Mouse (Mus musculus) CH12.LX (cell line): Measurements from ENCODE around the gene Morn5. TPM values are rescaled to one million over a fixed set of nuclear protein-coding genes. Genes with fewer than 3 reads are reported as not detected.

Experiments
- DNase-seq: peaks from one replicate; pipeline ENCODE4 v3.0.0-alpha.2; 2013; ENCODE audit errors: extremely low read depth
- H3K27ac ChIP-seq: 2 replicates; pipeline ENCODE4 v1.5.1; 2012; ENCODE audit warnings: low read depth, mild to moderate bottlenecking, control low read depth, moderate library complexity; ENCODE audit not compliant: insufficient read depth
- H3K27me3 ChIP-seq: replicated peaks from 2 replicates; pipeline ENCODE3; 2012; ENCODE audit warnings: inconsistent platforms
- H3K36me3 ChIP-seq, 2 experiments: replicated peaks in 1 of 2; 2 replicates each; pipeline versions ENCODE3 to v1.6.1; 2012; ENCODE audit warnings: inconsistent platforms in 1 of 2, low read length in 1 of 2, mild to moderate bottlenecking in 1 of 2, mixed read lengths in 1 of 2, moderate library complexity in 1 of 2; ENCODE audit not compliant: control insufficient read depth in 1 of 2, insufficient read depth in 1 of 2
- H3K4me1 ChIP-seq, 2 experiments: 2 replicates each; pipeline ENCODE4 v1.6.1; 2012; ENCODE audit warnings: inconsistent platforms in 1 of 2, moderate library complexity in 1 of 2; ENCODE audit not compliant: insufficient read depth in 2 of 2, control insufficient read depth in 1 of 2
- H3K4me2 ChIP-seq: 2 replicates; pipeline ENCODE4 v1.6.1; 2012; ENCODE audit warnings: low read depth, mild to moderate bottlenecking, control low read depth; ENCODE audit not compliant: poor library complexity, insufficient read depth, severe bottlenecking
- H3K4me3 ChIP-seq, 3 experiments: fragments of 150-350 bp in 1 of 3; sonication (generic) in 1 of 3; replicated peaks in 1 of 3; 2 replicates each; pipeline versions ENCODE3 to v1.5.1; 2011 to 2012; ENCODE audit warnings: low read depth in 2 of 3, low read length in 2 of 3, mild to moderate bottlenecking in 2 of 3, moderate library complexity in 2 of 3, control low read depth in 1 of 3, improper control_type of control experiment in 1 of 3, inconsistent platforms in 1 of 3, mixed read lengths in 1 of 3; ENCODE audit not compliant: poor library complexity in 1 of 3
- H3K79me2 ChIP-seq: replicated peaks from 2 replicates; pipeline ENCODE4 v1.6.1; 2012; ENCODE audit warnings: mild to moderate bottlenecking, moderate library complexity; ENCODE audit not compliant: control insufficient read depth, poor library complexity, insufficient read depth, severe bottlenecking; ENCODE audit errors: extremely low read depth
- H3K9ac ChIP-seq: 2 replicates; pipeline ENCODE4 v1.6.1; 2012; ENCODE audit warnings: low read depth, mild to moderate bottlenecking, control low read depth, moderate library complexity; ENCODE audit not compliant: insufficient read depth
- H3K9me3 ChIP-seq: replicated peaks from 2 replicates; pipeline ENCODE3; 2012; ENCODE audit warnings: low read length, inconsistent platforms, mixed read lengths
- CTCF ChIP-seq, 2 experiments: IDR thresholded peaks in 1 of 2; conservative IDR thresholded peaks in 1 of 2; 2 replicates each; pipeline ENCODE4 v1.5.1; 2011 to 2012; ENCODE audit warnings: low read depth in 2 of 2, low read length in 2 of 2, improper control_type of control experiment in 1 of 2, inconsistent platforms in 1 of 2, mild to moderate bottlenecking in 1 of 2, moderate library complexity in 1 of 2
- HCFC1 ChIP-seq: IDR thresholded peaks from 2 replicates; pipeline ENCODE4 v1.6.1; 2012; ENCODE audit warnings: low read depth, mild to moderate bottlenecking, inconsistent platforms, low read length, improper control_type of control experiment
- KAT2A ChIP-seq: IDR thresholded peaks from 2 replicates; pipeline ENCODE4 v1.6.1; 2012; ENCODE audit warnings: low read length, improper control_type of control experiment, inconsistent platforms; ENCODE audit not compliant: insufficient replicate concordance
- MXI1 ChIP-seq: IDR thresholded peaks from 2 replicates; pipeline ENCODE4 v1.6.1; 2011; ENCODE audit warnings: mild to moderate bottlenecking, low read depth, low read length, improper control_type of control experiment
- POLR2A ChIP-seq: IDR thresholded peaks from 2 replicates; pipeline ENCODE4 v1.6.1; 2011; ENCODE audit warnings: low read depth, mild to moderate bottlenecking, improper control_type of control experiment, low read length
- POLR2AphosphoS2 ChIP-seq: IDR thresholded peaks from 2 replicates; pipeline ENCODE4 v1.6.1; 2011; ENCODE audit warnings: low read depth, low read length, improper control_type of control experiment
- RAD21 ChIP-seq: IDR thresholded peaks from 2 replicates; pipeline ENCODE4 v1.6.1; 2011; ENCODE audit warnings: low read depth, mild to moderate bottlenecking, low read length, improper control_type of control experiment, moderate library complexity
- RCOR1 ChIP-seq: conservative IDR thresholded peaks from 2 replicates; pipeline ENCODE4 v1.6.1; 2012; ENCODE audit warnings: low read depth, mild to moderate bottlenecking, inconsistent platforms, low read length, improper control_type of control experiment
- SIN3A ChIP-seq: IDR thresholded peaks from 2 replicates; pipeline ENCODE4 v1.6.1; 2012; ENCODE audit warnings: low read length, improper control_type of control experiment, inconsistent platforms
- TBP ChIP-seq: conservative IDR thresholded peaks from 2 replicates; pipeline ENCODE4 v1.6.1; 2011; ENCODE audit warnings: low read depth, low read length, improper control_type of control experiment
- TCF12 ChIP-seq: IDR thresholded peaks from 2 replicates; pipeline ENCODE4 v1.6.1; 2014; ENCODE audit warnings: low read depth, mild to moderate bottlenecking, inconsistent platforms, low read length, improper control_type of control experiment
- UBTF ChIP-seq: IDR thresholded peaks from 2 replicates; pipeline ENCODE4 v1.6.1; 2012; ENCODE audit warnings: low read depth, mild to moderate bottlenecking, inconsistent platforms, low read length, improper control_type of control experiment, moderate library complexity
- USF2 ChIP-seq: conservative IDR thresholded peaks from 2 replicates; pipeline ENCODE4 v1.6.1; 2011; ENCODE audit warnings: low read depth, low read length, improper control_type of control experiment
- ZC3H11A ChIP-seq: IDR thresholded peaks from 2 replicates; pipeline ENCODE4 v1.6.1; 2012; ENCODE audit warnings: low read depth, mild to moderate bottlenecking, inconsistent platforms, low read length, improper control_type of control experiment
- ZKSCAN1 ChIP-seq: IDR thresholded peaks from 2 replicates; pipeline ENCODE4 v1.6.1; 2012; ENCODE audit warnings: low read depth, inconsistent platforms, low read length, improper control_type of control experiment, borderline replicate concordance
- dilution Hi-C: fragments of 300-500 bp; cut with MboI; formaldehyde crosslinking; loops from 2 replicates; pipeline ENCODE4 v1.14.3; 2020; ENCODE audit warnings: low sequenced_read_pairs; ENCODE audit not compliant: extremely low pct_unique_long_range_greater_than_20kb, extremely low pct_ligation_motif_present
- in situ Hi-C: fragments of 300-500 bp; cut with MboI; formaldehyde crosslinking; loops from 3 replicates; pipeline ENCODE4 v1.14.3; 2019; ENCODE audit warnings: low sequenced_read_pairs, low pct_ligation_motif_present, low pct_unique_long_range_greater_than_20kb, mixed read lengths
- polyA plus RNA-seq: library from polyadenylated mRNA; unstranded; fragments of >175 nt; gene quantifications from 2 replicates; pipeline ENCODE4 v1.2.1, GENCODE M21; 2012; ENCODE audit warnings: low read depth; ENCODE audit not compliant: insufficient read length
- total RNA-seq, 2 experiments: library from RNA; depleted of rRNA; stranded (reverse); fragments of 300-350 nt in 1 of 2; fragments of >200 nt in 1 of 2; gene quantifications; 2 replicates each; pipeline ENCODE4 v1.2.3; 2012 to 2014

The Morn5 gene
- total and polyA plus RNA-seq, 3 experiments: 0.38 TPM; not detected in 2

DNA sequence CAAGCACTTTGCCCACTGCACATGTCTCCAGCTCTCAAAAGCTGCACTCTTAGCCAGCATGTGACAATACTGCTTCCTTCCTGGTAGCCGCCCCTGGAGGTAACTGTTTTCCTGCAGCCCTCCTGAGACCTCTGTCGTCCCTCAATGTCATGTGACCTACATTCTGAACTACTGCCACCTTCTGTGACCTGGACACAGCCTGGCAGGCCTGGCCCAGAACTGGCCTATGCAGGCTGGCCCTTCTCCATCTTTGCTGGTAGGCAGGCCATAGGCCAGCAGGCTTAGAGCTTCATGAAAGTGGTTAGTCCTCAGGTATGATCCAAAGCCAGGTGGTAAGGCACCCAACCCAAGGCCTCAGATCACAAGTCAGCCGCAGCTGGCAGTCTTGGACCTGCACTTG lies 24.5 kb downstream of the Morn5 start:
- H3K27me3 ChIP-seq: peaks cover 11% of the 10 kb centered on the region
- no peak overlapping the region for H3K27ac ChIP-seq
- H3K79me2 ChIP-seq: no peaks in the 10 kb centered on the region
- H3K4me2 ChIP-seq: no peak overlapping the region
- TF ChIP-seq HCFC1 (no peak), RCOR1 (no peak), SIN3A (no peak), TCF12 (no peak), MXI1 (no peak), CTCF (conservative IDR thresholded peaks at IDR 0.05 in 1 of 2, IDR thresholded peaks at IDR 0.05 in 1 of 2; ENCODE audit: low read depth in 2 of 2, low read length in 2 of 2) (no peak), UBTF (no peak), POLR2A (no peak), POLR2AphosphoS2 (no peak), USF2 (no peak)
- H3K36me3 ChIP-seq: no peaks in the 10 kb centered on the region
- dilution Hi-C loops (no loop called here), in situ Hi-C loops (no loop called here)
- H3K4me3 ChIP-seq: no peak overlapping the region
- H3K4me1 ChIP-seq: no peaks in the 10 kb centered on the region; a peak in 1 of 4 replicates
- no peak overlapping the region for H3K9ac ChIP-seq
- DNase-seq: no peak
- H3K9me3 ChIP-seq: no peaks in the 10 kb centered on the region

GRCm38 (mm10) chr2:36075210-36075609 lies 26.0 kb downstream of the Morn5 start:
- H3K4me1 ChIP-seq: no peaks in the 10 kb centered on the region; a peak in 1 of 4 replicates
- no peak overlapping the region for H3K9ac ChIP-seq
- H3K79me2 ChIP-seq: no peaks in the 10 kb centered on the region
- peaks cover 17% of the 10 kb centered on the region for H3K27me3 ChIP-seq
- no peak overlapping the region; the same call in 1 of the 2 replicates for H3K4me2 ChIP-seq
- no peaks in the 10 kb centered on the region for H3K36me3 ChIP-seq
- H3K27ac ChIP-seq: no peak overlapping the region
- dilution Hi-C loops: no loop called here
- DNase-seq: no peak
- in situ Hi-C loops: no loop called here
- no peaks in the 10 kb centered on the region for H3K9me3 ChIP-seq
- no peak for TF ChIP-seq RAD21
- TF ChIP-seq SIN3A: no peak
- TF ChIP-seq USF2: no peak
- TF ChIP-seq, all 38 proteins: peak for 0
- no peak overlapping the region for H3K4me3 ChIP-seq

DNA sequence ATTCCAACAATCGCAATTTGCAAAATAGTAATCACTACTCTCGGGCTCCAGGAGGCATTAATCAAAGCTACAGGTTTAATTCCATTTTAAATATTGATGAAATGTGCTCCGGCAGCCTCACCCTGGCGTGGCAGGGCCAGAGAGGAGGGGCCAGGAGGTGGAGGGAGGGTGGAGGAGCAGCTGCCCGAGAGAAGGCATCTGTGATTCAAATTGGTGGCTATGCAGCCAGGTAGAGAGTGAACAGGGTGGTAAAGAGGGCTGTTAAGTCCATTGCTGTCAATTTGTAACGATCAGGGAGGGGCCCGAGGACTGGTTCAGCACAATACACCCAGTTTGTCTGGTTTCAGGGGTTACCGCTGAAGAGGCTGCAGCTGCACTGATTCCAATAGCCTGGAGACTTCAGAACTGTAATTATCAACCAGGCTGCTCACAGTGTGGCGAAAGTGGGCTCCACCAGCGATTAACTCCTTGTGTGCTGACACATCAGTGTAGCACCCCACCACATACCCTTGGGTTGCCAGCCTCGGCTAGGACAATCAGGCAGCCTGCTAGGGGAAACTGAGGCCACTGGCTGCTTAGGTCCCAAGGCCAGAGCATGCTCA lies 28.0 kb downstream of the Morn5 start:
- Histone ChIP-seq H3K79me2 (no peaks in the 10 kb centered on the region), H3K4me3 (no peak overlapping the region), H3K4me2 (no peak overlapping the region), H3K36me3 (no peaks in the 10 kb centered on the region), H3K9ac (no peak overlapping the region), H3K9me3 (no peaks in the 10 kb centered on the region)
- dilution Hi-C loops: no loop called here
- TF ChIP-seq KAT2A: no peak
- no peak for TF ChIP-seq ZC3H11A
- no peak for TF ChIP-seq ZKSCAN1
- TF ChIP-seq TBP: no peak
- TF ChIP-seq, all 38 proteins: peak for 0
- Histone ChIP-seq H3K4me1 (no peaks in the 10 kb centered on the region; a peak in 1 of 4 replicates), H3K27me3 (peaks cover 32% of the 10 kb centered on the region), H3K27ac (no peak overlapping the region)
- DNase-seq: no peak
- in situ Hi-C loops: no loop called here
